Mouse (Mus musculus) urinary bladder, adult 2 months (tissue): Measurements from ENCODE around the gene Tube1. TPM values are rescaled to one million over a fixed set of nuclear protein-coding genes. Genes with fewer than 3 reads are reported as not detected.
"Not testable (repeated sequence)": the region's sequence is repeated elsewhere in the genome, so short reads cannot be mapped to it uniquely, and the experiment has no call there.

Experiments used
- DNase-seq: peaks from one replicate; pipeline ENCODE4 v3.0.0; 2022; ENCODE audit warnings: low spot score
- polyA plus RNA-seq: library from polyadenylated mRNA; depleted of rRNA; stranded (reverse); fragments of >200 nt; gene quantifications from 2 replicates; pipeline ENCODE4 v1.2.3, GENCODE M21; 2012; rRNA removed

Gene Tube1
- polyA plus RNA-seq, 1 experiment, result 2.8 TPM

DNA sequence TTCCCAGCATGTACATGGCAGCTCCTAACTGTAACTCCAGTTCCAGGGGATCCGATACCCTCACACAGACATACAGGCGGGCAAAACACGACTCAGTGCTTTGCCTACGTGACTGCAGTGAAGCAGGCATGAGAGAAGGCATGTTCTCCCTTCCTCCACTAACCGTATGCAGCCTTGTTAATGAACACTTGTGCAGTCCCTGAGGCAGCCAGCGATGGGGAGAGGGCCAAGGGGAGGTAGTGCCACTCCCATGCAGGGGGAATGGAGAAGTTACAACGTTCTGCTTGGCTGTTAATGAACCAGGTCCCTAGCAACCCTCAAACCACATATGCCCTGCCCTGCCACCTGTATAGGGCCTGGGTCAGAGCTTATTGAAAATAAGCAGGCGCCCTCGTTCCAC, 35.9 kb downstream of the Tube1 start:
- no peak for DNase-seq

DNA sequence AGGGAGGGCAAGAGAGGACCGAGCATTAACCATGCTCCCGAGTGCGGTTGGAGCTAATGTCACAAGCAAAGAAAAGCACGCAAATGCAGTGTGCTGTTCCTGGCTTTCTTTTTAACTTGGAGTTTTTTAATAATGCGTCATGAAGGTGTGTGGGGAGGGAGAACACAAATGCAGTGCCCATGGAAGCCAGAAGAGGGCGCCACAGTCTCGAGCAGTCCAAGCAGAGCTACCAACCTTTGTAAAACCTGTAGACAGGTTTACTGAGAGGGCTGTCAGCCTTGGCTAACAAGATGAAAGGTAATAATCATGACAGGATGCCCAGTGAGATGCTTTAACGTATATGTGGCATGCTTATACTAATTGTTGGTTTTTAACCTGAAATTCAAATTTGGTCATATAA, 36.4 kb downstream of the Tube1 start:
- DNase-seq, result peak; percentile 40

DNA sequence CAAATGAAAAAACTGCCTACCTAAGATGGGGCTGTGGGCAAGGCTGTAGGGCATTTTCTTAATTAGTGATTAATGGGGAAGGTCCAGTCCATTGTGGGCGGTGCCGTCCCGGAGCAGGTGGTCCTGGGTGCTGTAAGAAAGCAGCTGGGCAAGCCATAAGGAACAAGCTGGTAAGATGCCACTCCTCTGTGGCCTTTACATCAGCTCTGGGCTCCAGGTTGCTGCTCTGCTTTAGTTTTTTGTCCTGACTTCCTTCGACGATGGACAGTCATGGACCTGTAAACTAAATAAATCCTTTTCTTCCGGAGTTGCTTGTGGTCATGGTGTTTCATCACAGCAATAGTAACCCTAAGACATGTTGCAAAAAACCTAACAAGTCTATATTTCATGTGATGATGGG, 36.9 kb downstream of the Tube1 start:
- no peak for DNase-seq

DNA sequence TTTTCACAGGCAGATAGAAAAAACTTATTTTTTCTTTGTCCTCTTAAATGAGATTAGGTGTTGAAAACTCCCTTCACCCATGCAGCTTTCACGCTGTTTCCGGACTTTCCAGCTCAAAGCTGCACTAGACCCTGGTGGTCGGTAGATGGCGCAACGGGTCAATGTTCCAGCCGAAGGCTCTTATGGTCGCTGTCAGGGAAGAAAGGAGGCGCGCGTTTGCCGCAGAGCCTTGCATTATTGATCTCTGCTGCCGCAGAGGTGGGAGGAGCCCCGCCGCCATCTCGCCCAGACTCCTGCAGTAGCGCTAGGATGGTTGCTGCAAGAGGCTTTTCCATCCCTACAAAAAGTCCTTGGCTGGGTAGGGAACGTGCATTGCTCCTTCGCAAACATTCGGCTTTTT, 37.4 kb downstream of the Tube1 start:
- DNase-seq, result peak; percentile 77

DNA sequence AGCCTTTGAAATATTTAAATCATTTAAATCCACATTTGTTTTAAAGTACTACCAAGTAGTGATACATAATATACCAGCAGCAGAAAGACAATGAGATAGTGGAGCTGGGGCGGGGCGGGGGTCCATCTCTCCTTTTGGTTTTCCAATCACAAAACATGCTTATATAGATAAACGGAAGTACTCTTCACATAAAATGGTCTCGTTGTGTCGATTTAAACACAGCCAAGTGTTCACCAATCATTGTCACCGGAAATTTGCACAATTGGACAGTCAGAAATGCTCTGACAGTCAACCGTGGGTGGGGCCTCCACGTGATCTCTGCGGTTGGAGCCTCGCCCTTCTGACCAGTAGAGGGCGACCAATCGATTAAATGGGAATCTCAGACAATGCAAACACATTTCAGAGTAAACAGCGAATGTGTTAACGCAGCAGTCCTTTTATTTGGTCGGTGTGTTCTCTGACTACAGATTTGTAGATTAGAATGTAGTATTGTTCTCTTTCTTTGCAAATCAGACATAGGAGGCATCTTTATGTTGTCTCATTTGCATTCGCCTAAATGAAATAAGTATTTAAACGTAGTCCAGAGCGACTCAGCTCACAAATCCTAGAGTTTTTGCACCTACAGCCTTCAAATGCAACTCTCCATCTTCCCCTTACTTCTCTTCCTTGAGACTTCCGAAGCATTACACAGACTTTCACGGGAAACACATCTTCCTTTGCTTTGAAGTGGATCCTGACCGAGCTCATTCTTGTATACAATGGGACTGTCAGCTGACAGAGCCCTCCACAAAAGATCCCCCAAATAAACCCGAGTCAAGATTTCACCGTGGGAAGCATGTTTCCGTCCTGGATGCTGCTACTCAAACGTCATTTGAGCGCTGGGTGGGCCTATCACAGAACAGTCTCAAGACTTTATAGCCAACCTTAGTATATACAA, 38.1 kb downstream of the Tube1 start:
- peak; percentile 40 for DNase-seq

DNA sequence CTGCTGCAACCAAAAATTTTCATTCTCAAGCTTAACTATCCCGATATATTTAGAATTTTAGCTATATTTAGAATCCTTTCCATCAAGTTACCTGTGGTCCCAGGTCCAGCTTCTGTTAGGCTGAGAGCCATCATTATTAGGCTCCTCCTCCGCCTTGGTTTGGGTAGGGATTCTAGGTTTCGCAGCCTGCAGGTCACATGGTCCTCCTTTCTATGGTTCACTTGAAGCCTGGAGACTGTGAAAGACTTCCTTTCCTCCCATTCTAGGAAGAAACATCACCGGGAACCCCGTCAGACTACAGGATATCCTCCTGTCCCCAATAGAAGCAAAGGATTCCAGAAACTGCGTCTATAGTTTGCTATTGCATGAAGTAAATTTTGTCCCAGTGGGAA, 38.8 kb downstream of the Tube1 start:
- no peak for DNase-seq

DNA sequence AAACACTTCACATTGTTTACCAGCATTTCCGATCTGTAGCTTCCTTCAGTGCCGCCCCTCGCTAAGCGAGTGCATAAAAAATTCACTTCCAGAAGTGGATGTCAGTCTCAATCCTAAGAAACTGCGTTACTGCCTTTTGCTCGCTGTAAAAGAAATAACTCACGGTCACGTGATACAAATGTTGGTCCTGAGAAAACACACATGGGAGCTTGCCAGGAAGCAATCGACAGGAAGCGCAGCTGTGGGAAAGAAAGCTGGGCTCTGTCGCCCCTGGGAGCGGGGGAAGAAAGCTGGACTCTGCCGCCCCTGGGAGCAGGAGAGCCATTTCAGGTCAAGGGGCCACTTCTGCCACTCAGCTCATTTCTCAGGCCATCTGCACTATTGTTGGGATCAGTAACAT, 39.3 kb downstream of the Tube1 start:
- DNase-seq, result no peak

DNA sequence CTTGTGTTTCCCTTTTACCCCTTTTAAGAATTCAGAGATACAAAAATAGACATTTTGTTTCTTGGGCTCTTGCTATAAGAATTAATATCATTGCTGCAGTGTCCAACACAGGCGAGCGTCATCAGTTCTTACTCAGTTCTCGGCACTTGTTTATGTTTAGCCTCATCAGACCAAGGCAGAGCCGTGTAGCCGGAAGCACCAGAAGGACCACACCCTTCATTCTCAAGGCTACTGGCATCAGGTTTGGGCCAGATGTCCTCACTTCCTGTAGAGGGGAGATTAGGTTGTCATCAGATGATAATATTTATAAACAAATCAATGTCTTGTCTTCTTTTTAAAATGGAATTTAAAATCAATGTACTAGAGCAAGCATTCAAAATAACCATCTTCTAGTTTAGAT, 43.2 kb downstream of the Tube1 start:
- no peak for DNase-seq

DNA sequence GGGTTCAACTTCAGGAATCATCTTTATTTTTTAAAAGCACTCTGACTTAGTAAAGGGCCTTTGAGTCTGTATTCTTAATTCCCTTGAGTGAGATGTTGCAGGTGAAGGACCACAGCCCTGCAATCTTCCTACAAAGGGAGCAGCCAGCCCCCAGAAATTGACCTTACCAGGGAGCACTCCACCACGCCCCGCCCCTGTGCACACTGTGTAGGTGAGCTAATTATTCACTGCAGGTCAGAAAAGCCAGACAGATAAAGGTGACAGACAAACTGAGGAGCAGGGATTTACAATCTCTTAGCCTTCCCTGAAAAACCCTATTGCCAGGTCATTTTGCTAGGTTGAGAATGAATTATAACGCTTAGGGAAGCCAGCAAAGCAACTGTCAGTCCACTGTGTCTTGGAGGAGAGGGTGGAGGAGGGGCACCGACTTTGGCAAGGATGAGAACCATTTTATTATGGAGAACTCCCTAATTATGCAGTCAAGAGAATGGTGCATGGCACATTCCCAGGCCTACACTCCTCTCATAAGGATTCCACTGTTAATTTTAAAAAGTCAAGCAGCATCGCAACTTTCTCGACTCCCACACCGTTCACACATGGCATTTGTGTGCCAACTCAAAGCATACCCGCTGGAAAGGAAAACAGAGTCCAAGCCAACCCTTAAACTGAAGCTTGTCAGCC, 51.2 kb downstream of the Tube1 start:
- DNase-seq, result no peak

DNA sequence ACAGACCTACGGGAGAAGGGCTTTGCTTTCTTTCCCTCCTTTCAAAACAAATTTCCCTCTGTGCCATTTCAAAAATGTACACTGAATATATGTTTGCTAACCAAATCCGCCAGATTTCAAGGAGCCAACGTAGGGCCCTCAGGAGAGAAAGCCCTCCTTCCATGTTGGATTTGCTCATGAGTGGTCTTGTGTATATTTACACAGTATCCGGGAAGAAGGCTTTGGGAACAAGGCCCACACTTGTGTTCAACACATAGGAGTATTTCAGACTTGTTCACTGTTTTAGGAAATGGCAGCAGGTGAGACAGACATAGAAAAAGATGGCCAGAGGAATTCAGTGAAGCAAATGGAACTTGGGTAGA, 51.8 kb downstream of the Tube1 start:
- DNase-seq, result no peak

DNA sequence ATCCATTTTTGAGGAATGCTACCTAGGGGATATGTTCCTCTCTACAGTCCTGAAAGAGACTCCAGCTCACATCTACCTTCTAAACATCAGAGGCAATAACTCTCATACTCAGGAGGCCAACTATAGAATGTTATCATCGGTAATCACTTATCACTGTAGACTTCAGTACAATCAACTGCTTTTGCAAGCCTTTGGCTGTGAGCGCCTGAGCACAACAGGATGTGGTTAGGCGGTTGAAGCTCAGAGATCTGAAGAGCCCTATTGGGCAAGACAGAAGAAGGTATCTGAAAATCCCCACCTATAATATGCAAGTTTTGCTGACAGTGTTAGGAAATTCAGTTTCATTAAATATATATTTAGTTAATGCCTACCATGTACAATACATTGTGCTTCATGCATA, 58.9 kb downstream of the Tube1 start:
- no peak for DNase-seq

DNA sequence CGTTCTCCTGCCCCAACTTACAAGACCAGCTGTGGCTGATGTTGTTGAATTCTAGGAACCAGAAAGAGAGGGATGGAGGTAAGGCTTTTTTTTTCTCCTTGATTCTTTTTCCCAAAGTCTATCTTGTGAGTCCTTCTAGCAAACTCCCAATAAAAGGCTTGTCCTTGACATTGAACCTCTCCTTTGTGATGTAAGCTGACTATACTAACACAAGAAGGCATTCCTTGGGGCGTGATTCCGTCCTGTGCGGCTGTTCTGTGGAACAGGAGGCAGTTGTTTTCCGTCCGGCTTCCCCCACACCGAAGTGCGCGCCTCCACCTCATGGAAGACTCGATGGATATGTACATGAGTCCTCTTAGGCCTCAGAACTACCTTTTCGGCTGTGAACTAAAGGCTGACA, 64.4 kb downstream of the Tube1 start:
- DNase-seq, result not testable (repeated sequence)

Other genes starting within 250 kb of the Tube1 start
- 76.5 and 88.3 TPM in 2 replicates for gene Lama4, start 168.5 kb upstream of the Tube1 start, polyA plus RNA-seq
- gene Fam229b, start 62 bp upstream of the Tube1 start, polyA plus RNA-seq, result 5.9 and 7.3 TPM in 2 replicates
- 0.25 and 0.26 TPM in 2 replicates for gene Ccn6, start 29.8 kb downstream of the Tube1 start, polyA plus RNA-seq
- gene Fyn, start 234.9 kb downstream of the Tube1 start, polyA plus RNA-seq, result 20.6 and 23.3 TPM in 2 replicates